Mouse (Mus musculus): Measurements from ENCODE around the gene Arl4c.

DNA sequence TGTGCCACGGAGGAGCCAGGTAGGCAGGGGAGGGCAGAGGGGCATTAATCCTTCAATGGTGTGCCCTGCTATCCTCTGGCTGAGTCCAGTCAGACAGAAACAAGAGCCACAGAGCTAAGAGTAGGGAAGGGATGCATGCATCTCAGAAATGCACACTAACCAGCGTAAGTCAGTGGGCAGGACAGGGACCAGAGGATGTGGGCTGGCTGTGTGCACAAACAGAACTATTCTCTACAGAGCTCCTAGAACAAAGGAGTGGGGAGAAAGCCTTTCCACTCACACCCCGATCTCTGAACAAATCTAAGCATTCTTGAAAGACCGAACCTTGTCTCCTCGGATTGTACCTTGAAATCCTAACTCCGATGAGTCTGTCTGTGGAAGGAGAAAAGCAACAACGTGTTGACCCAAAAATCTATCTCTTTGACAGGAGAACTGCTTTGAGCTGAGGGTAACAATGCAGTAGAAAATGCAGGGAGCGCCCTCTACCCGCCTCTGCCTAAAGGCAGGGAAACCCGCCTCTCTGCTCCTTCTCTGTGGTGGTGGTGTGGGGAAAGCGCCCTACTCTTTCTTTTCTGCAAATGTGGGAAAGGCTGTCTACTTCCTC is 18.7 kb upstream of the Arl4c start:
- TF ChIP-seq CTCF (IDR thresholded peaks at IDR 0.05; ENCODE audit: low read depth) (0 out of 2 replicates have a peak, but pooled peaks have one; percentile 2), EP300 (IDR thresholded peaks at IDR 0.05; ENCODE audit: low read depth) (no peak)

All from liver, postnatal 0 days (tissue).